Mouse (Mus musculus) embryonic facial prominence, embryonic 11.5 days (tissue): ENCODE measurements at regions not wholly inside any gene's neighbourhood (a gene's known extent, or its start where the extent isn't known, plus 50 kb on each side); places are given as distances from the start of the nearest gene placed in this dataset. TPM values are rescaled to one million over a fixed set of nuclear protein-coding genes. Genes with fewer than 3 reads are reported as not detected.

Source experiments
- ATAC-seq: fragments of 200-750 bp; cut with Nextera tagmentation; replicated peaks from 2 replicates; pipeline ENCODE4 v1.8.0; 2017; ENCODE audit warnings: low read depth; ENCODE audit not compliant: insufficient number of reproducible peaks, low FRiP score, low TSS enrichment
- DNase-seq: peaks from one replicate; pipeline ENCODE4 v3.0.0-alpha.2; 2015; ENCODE audit warnings: low spot score
- H3K27ac ChIP-seq: fragments of 300-500 bp; sonication (generic); replicated peaks from 2 replicates; pipeline ENCODE4 v1.5.1; 2014; ENCODE audit warnings: mild to moderate bottlenecking, low read depth, low read length, control low read depth
- H3K27me3 ChIP-seq: fragments of 300-500 bp; sonication (generic); 2 replicates; pipeline ENCODE4 v1.6.1; 2014; ENCODE audit warnings: mild to moderate bottlenecking, low read length, moderate library complexity, mixed read lengths; ENCODE audit not compliant: control insufficient read depth, insufficient read depth
- H3K36me3 ChIP-seq: fragments of 300-500 bp; sonication (generic); replicated peaks from 2 replicates; pipeline ENCODE4 v1.6.1; 2014; ENCODE audit warnings: low read depth, mild to moderate bottlenecking, low read length, moderate library complexity, mixed read lengths; ENCODE audit not compliant: control insufficient read depth, insufficient read depth
- H3K4me1 ChIP-seq: fragments of 300-500 bp; sonication (generic); 2 replicates; pipeline ENCODE4 v1.6.1; 2014; ENCODE audit warnings: low read length, mixed read lengths; ENCODE audit not compliant: control insufficient read depth, insufficient read depth
- H3K4me2 ChIP-seq: fragments of 300-500 bp; sonication (generic); 2 replicates; pipeline ENCODE4 v1.6.1; 2014; ENCODE audit warnings: low read depth, mild to moderate bottlenecking, control low read depth, low read length, moderate library complexity
- H3K4me3 ChIP-seq: fragments of 300-500 bp; sonication (generic); 2 replicates; pipeline ENCODE4 v1.5.1; 2014; ENCODE audit warnings: low read depth, low read length, control low read depth
- H3K9ac ChIP-seq: fragments of 300-500 bp; sonication (generic); replicated peaks from 2 replicates; pipeline ENCODE4 v1.6.1; 2014; ENCODE audit warnings: mild to moderate bottlenecking, control low read depth, low read length
- H3K9me3 ChIP-seq: fragments of 300-500 bp; sonication (generic); replicated peaks from 2 replicates; pipeline ENCODE4 v1.6.1; 2016; ENCODE audit warnings: mild to moderate bottlenecking, low read length, inconsistent platforms, mixed read lengths; ENCODE audit not compliant: control insufficient read depth
- WGBS: fragments of 180-500 bp; shearing (Covaris S2); extraction: QIAGEN DNeasy Blood & Tissue Kit; methylation state at CpG from one replicate; pipeline ENCODE4 v1.1.7; 2014; 5-methylcytosine and 5-hydroxymethylcytosine counted together
- microRNA-seq: library from miRNA; unstranded; fragments of <30 nt; microRNA quantifications from one replicate; pipeline ENCODE4, GENCODE M21; 2016; ENCODE audit warnings: borderline number of aligned reads

- no peak overlapping the region for H3K4me2 ChIP-seq
- 58% methylated on average over 3 of the region's 3 CpGs for WGBS
- H3K9ac ChIP-seq: no peak overlapping the region
- H3K36me3 ChIP-seq: no peaks in the 10 kb centered on the region
- no peaks in the 10 kb centered on the region for H3K27me3 ChIP-seq
- no peaks in the 10 kb centered on the region for H3K9me3 ChIP-seq
- no peaks in the 10 kb centered on the region for H3K4me1 ChIP-seq
- H3K4me3 ChIP-seq: no peak overlapping the region
- DNase-seq (no peak), ATAC-seq (no peak)
- H3K27ac ChIP-seq: no peak overlapping the region
Measured at GRCm38 (mm10) chr1:67935762-67936500, 813.1 kb downstream of the Cps1 start.

- ATAC-seq: no peak
- Histone ChIP-seq H3K4me1 (no peaks in the 10 kb centered on the region), H3K27me3 (no peaks in the 10 kb centered on the region)
Measured at GRCm38 (mm10) chr1:67981386-67981785, 858.6 kb downstream of the Cps1 start.

More at GRCm38 (mm10) chr1:67981386-67981785, 858.6 kb downstream of the Cps1 start:
- DNase-seq: no peak
- H3K27ac ChIP-seq: no peak overlapping the region
- no peak overlapping the region for H3K9ac ChIP-seq
- H3K9me3 ChIP-seq: no peaks in the 10 kb centered on the region
- no peaks in the 10 kb centered on the region for H3K36me3 ChIP-seq
- H3K4me3 ChIP-seq: no peak overlapping the region
- no peak overlapping the region for H3K4me2 ChIP-seq
- WGBS: 90% methylated on average over 4 of the region's 4 CpGs

Small RNAs in the stretch of these regions (microRNA-seq; reads per million reads assigned to microRNA genes)
- gene Gm23189: not detected
